Mouse (Mus musculus): ENCODE data around the gene Itpkb. TPM values are rescaled to one million over a fixed set of nuclear protein-coding genes. Genes with fewer than 3 reads are reported as not detected.

The Itpkb gene
- polyA plus RNA-seq, 1 experiment: 55.6 TPM

DNA sequence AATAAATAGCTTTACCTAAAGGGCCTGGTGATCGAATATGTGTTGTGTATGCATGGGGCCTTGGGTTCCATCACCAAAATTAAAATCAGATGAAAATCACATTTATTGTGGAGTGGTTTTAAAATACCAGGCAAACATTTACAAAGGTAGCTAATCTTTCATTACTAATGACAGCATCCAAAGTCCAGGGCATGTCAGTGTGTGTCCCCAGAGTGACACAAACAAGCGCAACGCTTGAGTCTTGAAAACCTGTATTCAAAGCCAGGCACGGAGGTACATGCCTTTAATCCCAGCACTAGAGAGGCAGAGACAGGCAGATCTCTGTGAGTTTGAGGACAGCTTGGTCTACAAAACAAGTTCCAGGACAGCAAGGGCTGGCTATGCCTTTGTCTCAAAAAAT is 30.6 kb upstream of the Itpkb start:
- no peak for DNase-seq
- Histone ChIP-seq H3K4me1 (ENCODE audit: control insufficient read depth, insufficient read depth, low read length) (peaks cover 10% of the 10 kb centered on the region; the same call in 1 of the 2 replicates), H3K4me3 (replicated peaks; ENCODE audit: extremely low read depth, low read depth, low read length) (no peak overlapping the region)
- TF ChIP-seq CTCF (IDR thresholded peaks at IDR 0.05; ENCODE audit: insufficient read depth, low read length) (no peak), POLR2A (IDR thresholded peaks at IDR 0.05; ENCODE audit: borderline replicate concordance, extremely low read depth, low read depth, low read length) (no peak)
- WGBS: 92% methylated on average over 4 of the region's 4 CpGs

DNA sequence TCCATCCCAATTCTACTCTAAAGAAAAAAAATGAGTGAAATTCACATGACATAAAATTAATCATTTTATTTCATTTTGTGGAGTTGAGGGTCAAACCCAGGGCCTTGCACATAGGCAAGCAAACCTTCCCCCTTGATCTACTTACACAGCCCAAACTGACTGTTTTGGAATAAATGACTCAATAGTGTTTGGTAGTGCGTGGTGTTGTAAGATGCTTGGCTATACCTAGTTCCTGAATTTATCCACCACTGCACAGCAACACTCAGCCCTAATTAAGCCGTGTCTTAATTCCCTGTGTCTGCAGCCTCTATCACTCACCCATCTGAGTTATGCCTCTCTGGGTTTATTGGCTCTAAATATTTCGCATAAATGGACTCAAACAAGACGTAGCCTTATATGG is 30.0 kb upstream of the Itpkb start:
- Histone ChIP-seq H3K4me3 (replicated peaks; ENCODE audit: extremely low read depth, low read depth, low read length) (no peak overlapping the region), H3K4me1 (ENCODE audit: control insufficient read depth, insufficient read depth, low read length) (peaks cover 10% of the 10 kb centered on the region; the same call in 1 of the 2 replicates)
- WGBS: 92% methylated on average over 4 of the region's 4 CpGs
- no peak for DNase-seq
- no peak for TF ChIP-seq POLR2A (IDR thresholded peaks at IDR 0.05; ENCODE audit: borderline replicate concordance, extremely low read depth, low read depth, low read length)

DNA sequence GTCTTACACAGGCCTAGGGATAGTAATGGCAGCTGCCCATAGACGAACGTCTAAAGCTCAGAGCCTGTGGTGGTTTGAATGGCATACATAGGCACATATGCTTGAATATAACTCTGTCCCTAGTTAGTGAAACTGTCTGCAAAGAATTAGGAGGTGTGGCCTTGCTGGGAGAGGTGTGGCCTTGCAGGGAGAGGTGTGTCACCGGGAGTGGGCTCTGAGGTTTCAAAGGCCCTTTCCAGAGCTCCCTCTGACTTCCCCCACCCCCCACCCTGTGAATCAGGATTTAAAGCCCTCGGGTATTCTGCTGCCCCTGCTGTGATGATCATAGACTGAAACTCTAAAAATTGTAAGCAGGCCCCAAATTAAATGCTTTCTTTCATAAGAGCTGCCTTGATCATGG is 29.3 kb upstream of the Itpkb start:
- no peak for DNase-seq
- no peak for TF ChIP-seq POLR2A (IDR thresholded peaks at IDR 0.05; ENCODE audit: borderline replicate concordance, extremely low read depth, low read depth, low read length)
- no peak for TF ChIP-seq CTCF (IDR thresholded peaks at IDR 0.05; ENCODE audit: insufficient read depth, low read length)
- Histone ChIP-seq H3K4me1 (ENCODE audit: control insufficient read depth, insufficient read depth, low read length) (peaks cover 10% of the 10 kb centered on the region; the same call in 1 of the 2 replicates), H3K4me3 (replicated peaks; ENCODE audit: extremely low read depth, low read depth, low read length) (no peak overlapping the region)
- 62% methylated on average over 4 of the region's 4 CpGs for WGBS

DNA sequence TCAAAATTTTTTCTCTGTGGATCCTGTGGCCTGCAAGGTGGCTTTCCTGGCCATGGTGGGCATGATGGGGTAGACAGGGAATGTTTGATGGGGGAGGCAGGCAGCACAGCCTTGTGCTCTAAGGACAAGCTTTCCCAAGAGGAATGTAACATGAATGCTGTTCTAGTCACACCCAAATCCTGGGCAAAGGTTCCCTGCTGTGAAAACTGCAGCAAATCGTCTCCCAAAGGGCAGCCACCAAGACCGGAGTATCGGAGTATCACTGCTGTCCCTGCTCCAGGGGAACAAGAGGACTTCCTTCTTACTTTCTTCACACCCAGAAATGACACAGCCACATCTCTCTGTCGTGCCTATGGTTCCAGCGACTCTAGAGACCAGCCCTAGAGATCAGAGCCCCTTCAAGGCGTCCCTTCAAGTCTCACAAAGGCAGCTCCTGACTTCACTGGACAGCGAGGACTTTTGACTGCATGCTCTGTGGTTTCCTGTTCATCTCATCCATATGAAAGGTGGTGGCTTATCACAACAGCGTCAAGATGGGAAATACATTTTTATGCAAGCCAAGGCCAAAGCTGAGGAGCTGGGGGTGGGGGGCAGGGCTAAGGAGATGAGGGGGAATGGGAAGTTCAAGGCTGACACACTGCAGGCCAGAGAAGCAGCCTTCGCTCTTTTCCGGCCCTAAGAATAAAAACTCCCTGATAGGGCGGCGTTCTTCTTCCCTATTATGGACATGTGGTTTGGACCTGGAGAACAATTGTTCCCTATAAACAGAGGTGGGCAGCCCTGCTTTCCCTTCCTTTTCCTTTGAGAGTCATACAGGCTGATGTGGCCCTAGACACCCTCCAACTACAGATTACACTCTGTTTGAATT is 27.8 kb upstream of the Itpkb start:
- DNase-seq: no peak
- 39% methylated on average over 12 of the region's 12 CpGs for WGBS
- H3K4me3 ChIP-seq (replicated peaks; ENCODE audit: extremely low read depth, low read depth, low read length): no peak overlapping the region
- H3K4me1 ChIP-seq (ENCODE audit: control insufficient read depth, insufficient read depth, low read length): peaks cover 10% of the 10 kb centered on the region; the same call in 1 of the 2 replicates
- TF ChIP-seq CTCF (IDR thresholded peaks at IDR 0.05; ENCODE audit: insufficient read depth, low read length) (no peak), POLR2A (IDR thresholded peaks at IDR 0.05; ENCODE audit: borderline replicate concordance, extremely low read depth, low read depth, low read length) (no peak)

DNA sequence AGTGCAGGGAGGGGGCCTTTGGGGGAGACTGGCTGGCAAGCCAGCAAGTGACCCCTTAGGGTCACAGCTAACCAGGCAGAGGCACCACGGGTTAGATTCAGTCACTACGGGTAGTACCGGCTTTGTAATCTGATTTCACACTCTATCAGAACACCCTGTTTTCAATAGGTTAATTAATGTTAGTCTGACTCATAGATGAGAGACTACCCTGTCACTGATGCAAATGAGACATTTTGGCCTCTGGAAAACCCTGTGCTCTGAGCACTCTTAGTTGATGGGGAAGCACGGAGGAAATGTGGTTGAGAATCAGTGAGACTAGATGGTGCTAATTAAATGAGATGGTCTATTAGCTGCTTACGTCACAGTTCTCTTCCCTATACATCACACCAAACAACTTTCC is 26.7 kb upstream of the Itpkb start:
- 81% methylated on average over 5 of the region's 5 CpGs for WGBS
- TF ChIP-seq CTCF (IDR thresholded peaks at IDR 0.05; ENCODE audit: insufficient read depth, low read length): no peak
- no peak for TF ChIP-seq POLR2A (IDR thresholded peaks at IDR 0.05; ENCODE audit: borderline replicate concordance, extremely low read depth, low read depth, low read length)
- H3K4me3 ChIP-seq (replicated peaks; ENCODE audit: extremely low read depth, low read depth, low read length): no peak overlapping the region
- no peak for DNase-seq
- H3K4me1 ChIP-seq (ENCODE audit: control insufficient read depth, insufficient read depth, low read length): peaks cover 10% of the 10 kb centered on the region; the same call in 1 of the 2 replicates

DNA sequence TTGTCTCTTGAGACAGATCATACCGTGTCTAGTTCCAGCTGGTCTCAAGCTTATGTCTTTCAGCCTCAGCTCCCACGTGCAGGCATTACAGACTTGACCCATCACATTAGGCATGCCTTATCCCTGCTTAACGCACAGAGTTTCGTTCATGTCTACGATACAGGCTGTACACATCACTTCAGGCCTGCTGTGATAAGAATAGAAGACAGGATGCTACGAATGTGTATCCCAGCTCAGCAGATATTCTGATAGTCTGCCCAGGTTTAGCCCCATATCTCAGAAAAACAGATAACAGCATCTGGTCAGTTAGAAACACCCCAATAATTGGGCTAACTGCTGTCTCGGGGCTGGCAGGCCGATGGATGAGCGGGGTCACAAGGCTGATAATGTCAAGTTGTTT is 23.4 kb upstream of the Itpkb start:
- 71% methylated on average over 9 of the region's 9 CpGs for WGBS
- peaks cover 10% of the 10 kb centered on the region; the same call in 1 of the 2 replicates for H3K4me1 ChIP-seq (ENCODE audit: control insufficient read depth, insufficient read depth, low read length)
- no peak for TF ChIP-seq CTCF (IDR thresholded peaks at IDR 0.05; ENCODE audit: insufficient read depth, low read length)
- no peak for TF ChIP-seq POLR2A (IDR thresholded peaks at IDR 0.05; ENCODE audit: borderline replicate concordance, extremely low read depth, low read depth, low read length)

DNA sequence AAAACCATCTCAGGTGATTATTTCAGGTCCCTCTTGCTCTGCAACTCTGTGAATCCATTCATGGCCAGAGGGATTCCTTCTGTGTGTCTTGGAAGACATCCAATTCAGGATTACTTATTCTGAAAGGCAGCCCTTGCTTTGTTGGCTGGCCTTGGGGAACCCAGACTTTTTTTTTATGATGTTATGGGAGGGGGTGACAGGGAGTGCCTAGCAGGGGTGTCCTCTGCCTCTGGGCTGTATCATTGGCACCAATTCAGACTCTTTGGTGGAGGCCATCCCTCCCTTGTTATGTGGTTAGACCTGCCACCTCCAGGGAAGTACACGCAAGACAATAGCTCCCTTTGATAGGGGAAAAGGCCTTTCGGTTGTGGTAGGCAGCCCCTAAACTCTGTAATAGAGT is 22.6 kb upstream of the Itpkb start:
- no peak for TF ChIP-seq POLR2A (IDR thresholded peaks at IDR 0.05; ENCODE audit: borderline replicate concordance, extremely low read depth, low read depth, low read length)
- no peak for TF ChIP-seq CTCF (IDR thresholded peaks at IDR 0.05; ENCODE audit: insufficient read depth, low read length)
- Histone ChIP-seq H3K4me1 (ENCODE audit: control insufficient read depth, insufficient read depth, low read length) (peaks cover 9% of the 10 kb centered on the region), H3K4me3 (replicated peaks; ENCODE audit: extremely low read depth, low read depth, low read length) (no peak overlapping the region)
- DNase-seq: no peak
- 66% methylated on average over 2 of the region's 2 CpGs for WGBS

More for the DNA sequence above, 23.4 kb upstream of the Itpkb start:
- no peak for DNase-seq
- H3K4me3 ChIP-seq (replicated peaks; ENCODE audit: extremely low read depth, low read depth, low read length): no peak overlapping the region

DNA sequence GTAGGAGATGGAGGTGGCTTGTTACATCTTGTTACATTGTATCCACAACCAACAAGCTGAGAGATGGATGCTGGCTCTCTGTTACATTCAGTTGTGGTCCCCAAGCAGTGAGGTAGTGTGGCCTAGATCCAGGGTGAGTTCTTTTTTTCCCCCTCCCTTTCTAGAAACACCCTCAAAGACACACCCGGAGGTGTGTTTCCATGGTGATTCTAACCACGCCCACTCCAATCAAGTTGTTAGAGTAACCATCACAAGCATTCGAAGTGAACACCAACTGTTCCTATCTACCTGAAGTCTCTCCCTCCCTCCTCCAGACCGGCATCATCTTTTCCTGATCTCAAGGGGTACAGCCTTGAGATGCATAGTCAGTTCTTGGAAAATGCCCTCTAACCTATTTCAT is 21.4 kb upstream of the Itpkb start:
- 81% methylated on average over 4 of the region's 4 CpGs for WGBS
- no peak for DNase-seq
- Histone ChIP-seq H3K4me3 (replicated peaks; ENCODE audit: extremely low read depth, low read depth, low read length) (no peak overlapping the region), H3K4me1 (ENCODE audit: control insufficient read depth, insufficient read depth, low read length) (peaks cover 9% of the 10 kb centered on the region)
- TF ChIP-seq CTCF (IDR thresholded peaks at IDR 0.05; ENCODE audit: insufficient read depth, low read length): no peak
- TF ChIP-seq POLR2A (IDR thresholded peaks at IDR 0.05; ENCODE audit: borderline replicate concordance, extremely low read depth, low read depth, low read length): no peak

DNA sequence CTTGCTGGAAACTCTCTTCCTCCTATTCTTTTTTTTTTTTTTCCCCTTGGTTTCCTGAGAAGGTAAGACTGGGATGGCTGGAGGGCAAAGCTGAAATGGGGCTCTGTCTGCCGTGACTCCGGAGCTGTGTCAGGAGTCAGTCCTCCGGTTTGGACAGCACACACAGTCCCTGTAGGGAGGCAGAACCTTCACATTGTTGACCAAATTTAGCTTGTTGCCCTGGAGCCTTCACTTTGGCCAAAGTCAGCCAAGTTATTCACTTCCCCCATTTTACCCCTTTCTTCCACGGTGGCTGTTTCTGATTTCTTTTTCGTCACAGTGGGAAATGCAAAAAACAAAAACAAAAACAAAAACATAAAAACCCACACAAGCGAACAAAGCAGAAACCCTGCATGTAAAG is 18.0 kb upstream of the Itpkb start:
- no peak for TF ChIP-seq POLR2A (IDR thresholded peaks at IDR 0.05; ENCODE audit: borderline replicate concordance, extremely low read depth, low read depth, low read length)
- no peak for TF ChIP-seq CTCF (IDR thresholded peaks at IDR 0.05; ENCODE audit: insufficient read depth, low read length)
- no peak overlapping the region for H3K4me3 ChIP-seq (replicated peaks; ENCODE audit: extremely low read depth, low read depth, low read length)
- no peak for DNase-seq
- H3K4me1 ChIP-seq (ENCODE audit: control insufficient read depth, insufficient read depth, low read length): peaks cover 9% of the 10 kb centered on the region
- 54% methylated on average over 6 of the region's 6 CpGs for WGBS

DNA sequence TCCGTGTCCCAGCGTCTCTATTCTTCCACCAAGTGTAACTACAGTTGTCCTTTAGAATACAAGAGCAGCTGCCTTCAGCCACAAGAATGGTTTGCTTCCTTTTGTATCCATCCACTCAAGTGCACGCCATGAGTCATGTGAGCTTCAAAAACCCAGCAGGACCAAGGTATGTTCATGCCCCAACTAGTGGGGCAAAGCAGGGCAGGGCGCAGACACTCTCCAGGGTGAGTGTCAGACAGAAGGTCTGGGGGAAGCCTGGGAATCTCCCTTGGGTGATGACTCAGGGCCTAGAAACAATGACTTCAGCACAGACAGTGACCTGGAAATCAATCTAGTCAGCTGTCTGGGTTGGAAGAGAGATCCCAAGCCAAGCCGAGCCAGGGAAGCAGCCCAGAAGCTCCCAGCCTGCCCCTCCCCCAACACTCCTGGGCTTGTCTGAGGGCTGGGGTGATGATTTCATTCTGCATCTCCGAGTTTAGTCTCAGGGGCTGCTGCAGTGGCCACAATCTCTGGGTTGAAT is 17.4 kb upstream of the Itpkb start:
- Histone ChIP-seq H3K4me3 (replicated peaks; ENCODE audit: extremely low read depth, low read depth, low read length) (no peak overlapping the region), H3K4me1 (ENCODE audit: control insufficient read depth, insufficient read depth, low read length) (peaks cover 9% of the 10 kb centered on the region)
- 48% methylated on average over 6 of the region's 6 CpGs for WGBS
- no peak for DNase-seq
- TF ChIP-seq POLR2A (IDR thresholded peaks at IDR 0.05; ENCODE audit: borderline replicate concordance, extremely low read depth, low read depth, low read length) (no peak), CTCF (IDR thresholded peaks at IDR 0.05; ENCODE audit: insufficient read depth, low read length) (no peak)

Data from lung, adult 2 months (tissue).